Mouse (Mus musculus) kidney, postnatal 25 days (tissue): ENCODE measurements around the gene Ift27.

Experiments used
- DNase-seq, 2 experiments: peaks; one replicate each; pipeline ENCODE4 v3.0.0; 2021; ENCODE audit warnings: mixed read lengths in 2 of 2

The Ift27 gene

GRCm38 (mm10) chr15:78171651-78172050 lies 2.3 kb downstream of the Ift27 start:
- no peak for DNase-seq

GRCm38 (mm10) chr15:78170708-78171107 lies 3.2 kb downstream of the Ift27 start:
- DNase-seq = no peak

- no peak for DNase-seq
These were observed 4.3 kb downstream of the Ift27 start for GRCm38 (mm10) chr15:78169566-78169965.

GRCm38 (mm10) chr15:78165292-78165691 lies 8.6 kb downstream of the Ift27 start:
- no peak for DNase-seq

GRCm38 (mm10) chr15:78164466-78164865 lies 9.4 kb downstream of the Ift27 start:
- DNase-seq = no peak

GRCm38 (mm10) chr15:78161946-78162345 lies 12.0 kb downstream of the Ift27 start:
- no peak for DNase-seq

GRCm38 (mm10) chr15:78158335-78158734 lies 15.6 kb downstream of the Ift27 start:
- DNase-seq = no peak

GRCm38 (mm10) chr15:78157824-78158223 lies 16.1 kb downstream of the Ift27 start:
- no peak for DNase-seq

- DNase-seq = no peak
These were observed 16.6 kb downstream of the Ift27 start for GRCm38 (mm10) chr15:78157330-78157729.

- no peak for DNase-seq
These were observed 18.5 kb downstream of the Ift27 start for GRCm38 (mm10) chr15:78155421-78155820.

GRCm38 (mm10) chr15:78153045-78153775 lies 20.7 kb downstream of the Ift27 start:
- peak; percentile 50 to 77 for DNase-seq

GRCm38 (mm10) chr15:78148565-78148964 lies 25.3 kb downstream of the Ift27 start:
- no peak for DNase-seq

- no peak for DNase-seq
These were observed 33.7 kb downstream of the Ift27 start for GRCm38 (mm10) chr15:78140226-78140625.

- DNase-seq = no peak
These were observed 39.3 kb downstream of the Ift27 start for GRCm38 (mm10) chr15:78134606-78135005.

GRCm38 (mm10) chr15:78133389-78133788 lies 40.5 kb downstream of the Ift27 start:
- no peak for DNase-seq

- DNase-seq = peak; percentile 98 to 99
These were observed 54.2 kb downstream of the Ift27 start, which contains the start of gene Cacng2 for GRCm38 (mm10) chr15:78119704-78120103. Cacng2 (minus strand) TSS chr15:78120028.

GRCm38 (mm10) chr15:78119248-78119647 lies 54.7 kb downstream of the Ift27 start:
- no peak for DNase-seq

GRCm38 (mm10) chr15:78118275-78118995 lies 55.5 kb downstream of the Ift27 start:
- no peak for DNase-seq

GRCm38 (mm10) chr15:78117731-78118130 lies 56.2 kb downstream of the Ift27 start:
- DNase-seq = no peak

GRCm38 (mm10) chr15:78116936-78117335 lies 57.0 kb downstream of the Ift27 start:
- no peak for DNase-seq

GRCm38 (mm10) chr15:78116244-78116643 lies 57.7 kb downstream of the Ift27 start:
- no peak for DNase-seq
